Mouse (Mus musculus): ENCODE measurements around the gene Wdr47. TPM values are rescaled to one million over a fixed set of nuclear protein-coding genes. Genes with fewer than 3 reads are reported as not detected.

Gene Wdr47
- total RNA-seq, 2 experiments from 2014 or later, result 130 to 141 TPM

Small RNA genes lying within 50 kb of the gene (microRNA-seq; reads per million reads assigned to microRNA genes)
- 0 reads per million in 2 experiments for gene Gm22860

Other genes with a start within 250 kb of the Wdr47 start
- gene Mybphl, start 226.4 kb upstream of the Wdr47 start, total RNA-seq (2021), result under 1 TPM in 1 of 2 experiments, not detected in 1; 0.36 TPM
- gene Psrc1, start 207.4 kb upstream of the Wdr47 start, total RNA-seq (2021), result 10 to 100 TPM; 12.5 to 12.8 TPM
- gene Celsr2, start 175.7 kb upstream of the Wdr47 start, total RNA-seq (2021), result 100 to 1,000 TPM; 177 to 179 TPM
- 100 to 1,000 TPM; 215 TPM for gene Sars, start 146.1 kb upstream of the Wdr47 start, total RNA-seq (2021)
- gene 1700013F07Rik, start 57.1 kb upstream of the Wdr47 start, total RNA-seq (2021), result 1 to 10 TPM; 2.1 to 2.7 TPM
- gene 5330417C22Rik, start 54.7 kb upstream of the Wdr47 start, total RNA-seq (2021), result 10 to 100 TPM; 16.8 to 22.0 TPM
- 10 to 100 TPM; 43.3 to 43.8 TPM for gene Tmem167b, start 28.8 kb upstream of the Wdr47 start, total RNA-seq (2021)
- 10 to 100 TPM; 33.1 to 33.2 TPM for gene Taf13, start 19.6 kb upstream of the Wdr47 start, total RNA-seq (2021)
- gene Clcc1, start 62.6 kb downstream of the Wdr47 start, total RNA-seq (2021), result 10 to 100 TPM; 25.1 to 25.7 TPM
- gene Gpsm2, start 131.0 kb downstream of the Wdr47 start, total RNA-seq (2021), result 10 to 100 TPM; 13.5 to 20.4 TPM
- not detected for gene Aknad1, start 148.4 kb downstream of the Wdr47 start, total RNA-seq (2021)
- 10 to 100 TPM; 17.9 to 22.6 TPM for gene Stxbp3, start 249.2 kb downstream of the Wdr47 start, total RNA-seq (2021)